Mouse (Mus musculus) common myeloid progenitor, adult 5-6 weeks (primary cell): ENCODE measurements around the gene Kdm3a. TPM values are rescaled to one million over a fixed set of nuclear protein-coding genes. Genes with fewer than 3 reads are reported as not detected.
A peak's percentile ranks its signal among the peaks of the same experiment; 100 is the strongest.

ENCODE experiments used
- ATAC-seq: replicated peaks from 2 replicates; pipeline ENCODE4 v1.8.0; 2016; ENCODE audit warnings: low read depth, mild to moderate bottlenecking, moderate TSS enrichment, inconsistent platforms; ENCODE audit not compliant: poor library complexity, severe bottlenecking
- total RNA-seq: library from RNA; stranded (forward); fragments of 200-1000, 187-1606 nt; gene quantifications from 2 replicates; pipeline ENCODE4 v1.2.3, GENCODE M21; 2017

Gene Kdm3a
- total RNA-seq, 1 experiment from 2014 or later, result 58.3 TPM

DNA sequence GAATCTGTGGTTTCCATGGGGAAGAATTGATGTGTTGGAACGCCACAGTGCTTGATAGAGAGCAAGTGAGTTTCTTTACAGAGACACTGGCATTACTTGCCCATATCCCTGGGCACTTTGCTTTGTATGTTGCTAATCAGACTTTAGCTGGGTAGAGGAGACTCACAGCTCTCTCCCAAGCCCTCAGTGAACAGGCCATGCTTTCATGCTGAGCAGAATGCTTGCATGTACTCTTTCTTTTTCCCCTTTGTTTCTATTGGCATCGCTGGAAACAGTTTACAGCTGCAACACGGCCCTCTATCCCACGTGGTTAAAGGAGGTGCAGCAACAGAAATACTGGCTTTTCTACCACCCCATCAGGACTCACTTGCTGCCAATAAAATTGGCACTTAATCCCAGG, 49.6 kb downstream of the Kdm3a start:
- ATAC-seq, result no peak

DNA sequence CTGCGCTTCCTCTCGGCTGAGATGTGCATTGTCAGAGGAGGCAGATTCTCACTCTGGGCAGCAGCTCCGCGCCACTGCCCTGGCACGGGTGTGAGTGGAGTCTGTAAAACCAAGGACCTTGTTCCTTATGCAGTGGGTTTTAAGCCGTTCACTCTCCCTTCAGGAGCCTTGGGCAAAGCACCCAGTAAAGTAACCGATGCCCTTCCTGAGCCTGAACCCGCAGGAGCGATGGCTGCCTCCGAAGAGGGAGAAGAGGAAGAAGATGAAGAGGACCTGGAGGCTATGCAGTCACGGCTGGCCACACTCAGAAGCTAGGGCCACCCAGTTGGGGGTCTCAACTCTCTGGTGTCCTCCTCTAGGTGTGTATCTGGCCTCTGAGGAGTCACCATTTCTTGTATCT, 53.3 kb downstream of the Kdm3a start:
- no peak for ATAC-seq

DNA sequence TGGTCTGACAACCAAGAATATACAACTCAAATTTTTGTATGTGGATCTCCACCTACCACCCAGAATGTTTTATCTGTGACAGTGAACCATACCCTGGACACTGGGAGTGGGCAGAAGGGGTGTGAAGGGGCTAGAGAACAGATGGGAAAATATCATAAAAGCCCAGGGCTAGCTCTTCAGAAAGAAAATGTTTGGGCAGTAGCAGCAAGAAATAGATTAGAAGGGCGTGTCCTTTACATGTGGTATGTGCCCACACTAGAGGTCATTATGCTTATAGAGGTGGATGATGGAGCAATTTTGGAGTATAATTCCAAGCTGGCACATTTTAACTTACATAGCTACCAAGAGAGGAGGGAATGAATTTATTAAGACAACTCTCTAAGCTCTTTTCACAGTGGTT, 57.4 kb downstream of the Kdm3a start:
- no peak for ATAC-seq

DNA sequence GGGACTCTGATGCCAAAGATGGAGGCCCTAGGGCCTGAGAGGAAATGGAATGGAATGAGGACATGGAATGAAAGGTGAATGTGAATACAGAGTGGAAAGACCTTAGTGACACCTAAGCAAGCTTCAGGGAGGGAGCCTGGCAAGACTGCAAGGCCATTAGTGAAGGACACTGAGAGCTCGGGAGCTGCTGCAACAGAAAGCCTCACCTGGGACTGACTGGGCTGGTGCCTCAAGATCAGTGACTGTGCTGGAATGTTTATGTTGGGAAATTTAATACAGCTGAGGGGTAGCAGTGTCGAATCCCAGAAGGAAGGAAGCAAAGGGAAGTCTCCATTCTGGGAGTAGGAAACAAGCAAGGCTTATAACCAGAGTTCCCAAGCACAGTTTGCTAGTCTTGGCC, 63.8 kb downstream of the Kdm3a start:
- no peak for ATAC-seq

DNA sequence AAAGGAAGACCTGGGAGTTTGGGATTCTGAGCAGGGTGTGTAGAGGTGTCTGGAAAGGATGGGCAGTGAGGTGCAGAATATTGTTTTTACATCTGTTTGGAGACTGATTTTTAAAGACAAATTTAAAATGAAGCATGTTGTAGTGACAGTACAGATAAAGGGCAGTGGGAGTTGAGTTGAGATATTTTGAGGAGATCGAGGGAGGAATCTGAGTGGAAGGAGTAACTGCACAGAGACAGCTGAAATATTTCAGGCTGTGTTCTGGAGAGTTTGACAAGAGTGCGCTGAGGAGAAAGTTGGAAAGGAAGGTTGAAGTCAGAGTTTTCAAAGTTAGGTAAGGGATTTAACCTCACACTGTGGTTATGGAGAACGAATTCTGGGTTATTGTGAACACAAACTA, 64.2 kb downstream of the Kdm3a start:
- no peak for ATAC-seq

DNA sequence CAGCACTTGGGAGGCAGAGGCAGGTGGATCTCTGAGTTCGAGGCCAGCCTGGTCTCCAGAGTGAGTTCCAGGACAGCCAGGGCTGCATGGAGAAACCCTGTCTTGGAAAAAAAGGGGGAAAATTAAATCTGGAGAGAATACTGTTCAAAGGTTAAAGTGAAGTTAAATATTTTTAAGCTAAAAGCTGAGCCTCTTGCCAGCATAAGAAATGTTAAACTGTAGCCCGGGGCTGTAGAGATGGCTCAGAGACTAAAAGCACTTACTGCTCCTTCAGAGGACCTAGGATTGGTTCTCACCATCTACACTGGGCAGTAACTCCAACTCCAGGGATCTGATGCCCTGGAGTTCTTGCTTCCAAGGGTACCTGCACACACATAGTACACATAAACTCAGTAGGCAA, 76.0 kb downstream of the Kdm3a start:
- ATAC-seq, result no peak

DNA sequence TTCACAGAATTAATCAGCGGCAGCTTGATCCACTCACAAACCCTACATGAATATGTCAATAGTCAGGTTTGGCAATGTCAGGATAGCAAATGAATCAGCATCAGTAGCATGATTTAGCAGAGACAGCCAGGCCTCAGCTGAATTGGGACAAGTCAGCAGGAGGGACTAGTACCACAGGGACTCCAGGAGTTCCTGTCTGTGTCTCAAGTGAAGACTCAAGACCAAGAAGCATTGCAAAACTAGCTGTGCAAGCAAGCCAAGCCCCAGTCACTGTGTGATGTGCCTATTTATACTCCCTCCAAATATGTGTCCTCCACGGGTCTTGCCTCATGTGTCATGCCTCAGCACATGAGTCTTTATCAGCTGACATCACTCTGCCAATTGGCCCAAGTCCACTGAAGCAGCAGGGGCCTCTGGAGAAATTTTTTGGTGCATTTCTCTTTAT, 77.3 kb downstream of the Kdm3a start:
- no peak for ATAC-seq

DNA sequence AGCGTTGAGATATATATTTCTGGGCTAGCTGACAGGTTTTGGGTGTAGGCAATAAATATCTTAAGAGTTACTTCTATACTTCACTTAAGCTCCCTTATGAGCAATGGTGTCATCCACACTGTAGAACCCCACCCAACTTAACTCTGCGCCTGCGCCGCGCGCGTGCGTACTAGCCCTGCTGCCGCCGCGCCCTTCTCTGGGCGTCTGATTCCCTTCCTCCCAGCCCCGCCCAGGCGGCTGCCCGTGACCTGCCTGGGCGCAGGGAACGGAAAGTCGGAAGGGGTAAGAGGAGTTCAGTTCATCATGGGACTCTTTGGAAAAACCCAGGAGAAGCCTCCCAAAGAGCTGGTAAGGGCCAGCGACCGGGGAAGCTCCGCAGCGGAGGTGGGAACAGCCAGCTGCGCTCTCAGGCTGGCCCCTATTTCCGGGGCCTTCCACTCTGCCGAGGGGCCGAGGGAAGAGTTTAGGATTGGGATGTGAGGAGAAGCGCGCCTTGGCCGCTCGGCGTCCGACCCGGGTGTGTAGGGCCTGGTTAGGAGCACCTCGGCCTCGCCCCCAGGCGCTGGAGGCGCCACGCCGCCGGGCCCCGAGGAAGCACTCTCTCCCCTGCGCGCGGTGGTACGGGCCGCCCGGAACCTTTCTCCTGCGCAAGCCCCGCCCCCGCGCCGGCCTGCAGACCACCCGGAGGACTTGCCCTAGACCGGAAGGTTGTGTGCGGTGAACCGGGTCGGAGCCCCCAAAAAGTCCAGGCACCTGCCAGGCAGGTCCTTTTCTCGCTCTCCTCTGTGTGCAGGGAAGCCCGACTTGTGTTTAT, 88.9 kb downstream of the Kdm3a start, which contains the start of gene Chmp3:
Gene Chmp3, plus strand, starts transcription at position 112 of the 814 bp plus-strand sequence.
- peak; percentile 94 for ATAC-seq

Other genes with a start within 250 kb of the Kdm3a start
- gene Rmnd5a, start 192.4 kb downstream of the Kdm3a start, total RNA-seq, result 81.2 and 99.4 TPM in 2 replicates
- gene Rnf103, start 139.1 kb downstream of the Kdm3a start, total RNA-seq, result 12.5 and 18.3 TPM in 2 replicates
- 117 and 139 TPM in 2 replicates for gene Chmp3, start 89.2 kb downstream of the Kdm3a start, total RNA-seq
- 0.53 and 0.73 TPM in 2 replicates for gene Reep1, start 74.6 kb upstream of the Kdm3a start, total RNA-seq
- 41.8 and 42.1 TPM in 2 replicates for gene Mrpl35, start 194.0 kb upstream of the Kdm3a start, total RNA-seq
- 127 and 157 TPM in 2 replicates for gene Immt, start 198.3 kb upstream of the Kdm3a start, total RNA-seq